Mouse (Mus musculus) liver, embryonic 16.5 days (tissue): Measurements from ENCODE around the gene Tmco4. TPM values are rescaled to one million over a fixed set of nuclear protein-coding genes. Genes with fewer than 3 reads are reported as not detected.

Experiments
- ATAC-seq: fragments of 200-750 bp; cut with Nextera tagmentation; 2 replicates; pipeline ENCODE4 v1.8.0; 2017; ENCODE audit warnings: low read depth, mild to moderate bottlenecking, moderate number of reproducible peaks, moderate library complexity
- H3K27ac ChIP-seq: fragments of 300-500 bp; sonication (generic); 2 replicates; pipeline ENCODE4 v1.5.1; 2014; ENCODE audit warnings: mild to moderate bottlenecking, low read length
- H3K27me3 ChIP-seq: fragments of 300-500 bp; sonication (generic); 2 replicates; pipeline ENCODE4 v1.6.1; 2014; ENCODE audit warnings: low read depth, low read length, mixed read lengths; ENCODE audit not compliant: control insufficient read depth, insufficient read depth
- H3K36me3 ChIP-seq: fragments of 300-500 bp; sonication (generic); 2 replicates; pipeline ENCODE4 v1.6.1; 2014; ENCODE audit warnings: mild to moderate bottlenecking; ENCODE audit not compliant: control insufficient read depth, insufficient read depth
- H3K4me1 ChIP-seq: fragments of 300-500 bp; sonication (generic); 2 replicates; pipeline ENCODE4 v1.6.1; 2014; ENCODE audit warnings: low read depth, low read length, mixed read lengths; ENCODE audit not compliant: control insufficient read depth
- H3K4me2 ChIP-seq: fragments of 300-500 bp; sonication (generic); 2 replicates; pipeline ENCODE4 v1.6.1; 2014; ENCODE audit warnings: low read depth, low read length, mixed read lengths
- H3K4me3 ChIP-seq: fragments of 300-500 bp; sonication (generic); 2 replicates; pipeline ENCODE4 v1.5.1; 2014; ENCODE audit warnings: low read depth, mild to moderate bottlenecking, low read length
- H3K9ac ChIP-seq: fragments of 300-500 bp; sonication (generic); 2 replicates; pipeline ENCODE4 v1.6.1; 2014; ENCODE audit warnings: low read depth, low read length
- H3K9me3 ChIP-seq: fragments of 300-500 bp; sonication (generic); replicated peaks from 2 replicates; pipeline ENCODE4 v1.6.1; 2016; ENCODE audit warnings: low read length; ENCODE audit not compliant: control insufficient read depth
- WGBS: fragments of 180-500 bp; shearing (Covaris S2); extraction: QIAGEN DNeasy Blood & Tissue Kit; methylation state at CpG from one replicate; pipeline ENCODE4 v1.1.7; 2014; ENCODE audit not compliant: insufficient replicate concordance; 5-methylcytosine and 5-hydroxymethylcytosine counted together
- polyA plus RNA-seq: library from polyadenylated mRNA; unstranded; fragments of >200 nt; fragmentation: Nextera tagmentation; extraction: Ambion mirVana; gene quantifications from 2 replicates; pipeline ENCODE4 v1.2.1, GENCODE M21; 2015

Tmco4 gene
- 3.7 and 4.0 TPM in 2 replicates for polyA plus RNA-seq

- peak within 1 kb of the TSS; percentile 82 for H3K27ac ChIP-seq
- H3K4me3 ChIP-seq: peak within 1 kb of the TSS; percentile 76
- no peaks in the 10 kb centered on the region for H3K9me3 ChIP-seq
- H3K9ac ChIP-seq: peak within 1 kb of the TSS; percentile 73
- H3K36me3 ChIP-seq: no peaks in the 10 kb centered on the region
- peaks cover 17% of the 10 kb centered on the region for H3K4me1 ChIP-seq
- WGBS: under 1% methylated on average over 57 of the region's 60 CpGs
- ATAC-seq: peak; percentile 69
- H3K27me3 ChIP-seq: no peaks in the 10 kb centered on the region
- peak within 1 kb of the TSS; percentile 74 for H3K4me2 ChIP-seq
Observed at GRCm38 (mm10) chr4:138972827-138973718, at the start of gene Tmco4. Gene Tmco4, plus strand, starts transcription at chr4:138972888.

DNA sequence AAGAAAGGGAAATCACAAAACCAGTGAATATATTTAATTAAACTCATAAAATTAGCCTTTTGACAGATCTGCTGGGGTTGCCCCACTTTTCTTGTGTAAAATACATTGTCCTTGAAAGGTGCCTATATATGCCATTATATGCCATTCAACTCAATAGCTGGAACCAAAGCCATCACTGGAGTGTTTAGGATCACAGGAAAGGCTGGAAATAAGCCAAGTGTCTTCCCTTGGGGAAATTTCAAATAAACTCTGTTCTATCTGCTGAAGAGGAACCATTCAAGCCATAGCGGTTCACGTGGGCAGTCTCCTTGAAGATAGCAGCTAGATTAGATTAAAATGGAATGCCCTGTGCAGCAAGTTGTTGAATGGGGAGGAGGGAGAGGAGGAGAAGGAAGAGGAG is 47.1 kb upstream of the Tmco4 start:
- Histone ChIP-seq H3K4me3 (no peak overlapping the region), H3K9me3 (no peaks in the 10 kb centered on the region), H3K4me2 (no peak overlapping the region), H3K27ac (no peak overlapping the region), H3K4me1 (no peaks in the 10 kb centered on the region; the same call in 1 of the 2 replicates), H3K9ac (no peak overlapping the region), H3K36me3 (no peaks in the 10 kb centered on the region), H3K27me3 (no peaks in the 10 kb centered on the region)
- WGBS: 49% methylated on average over 2 of the region's 2 CpGs
- no peak for ATAC-seq

GRCm38 (mm10) chr4:138933862-138934261 is 38.8 kb upstream of the Tmco4 start:
- ATAC-seq: no peak
- H3K27ac ChIP-seq: no peak overlapping the region
- WGBS: 29% methylated on average over 3 of the region's 3 CpGs

GRCm38 (mm10) chr4:138934456-138935145 is 38.1 kb upstream of the Tmco4 start:
- H3K9me3 ChIP-seq: no peaks in the 10 kb centered on the region; the same call in 1 of the 2 replicates
- no peak overlapping the region for H3K9ac ChIP-seq
- no peaks in the 10 kb centered on the region for H3K4me1 ChIP-seq
- no peak overlapping the region for H3K4me3 ChIP-seq
- no peaks in the 10 kb centered on the region for H3K27me3 ChIP-seq
- no peak overlapping the region for H3K4me2 ChIP-seq
- ATAC-seq: no peak
- no peaks in the 10 kb centered on the region for H3K36me3 ChIP-seq
- no peak overlapping the region for H3K27ac ChIP-seq
- WGBS: 66% methylated on average over 11 of the region's 11 CpGs

More at GRCm38 (mm10) chr4:138933862-138934261, 38.8 kb upstream of the Tmco4 start:
- no peaks in the 10 kb centered on the region for H3K4me1 ChIP-seq
- H3K36me3 ChIP-seq: no peaks in the 10 kb centered on the region
- no peak overlapping the region for H3K4me3 ChIP-seq
- no peaks in the 10 kb centered on the region for H3K27me3 ChIP-seq
- no peak overlapping the region for H3K9ac ChIP-seq
- H3K9me3 ChIP-seq: no peaks in the 10 kb centered on the region; the same call in 1 of the 2 replicates
- no peak overlapping the region for H3K4me2 ChIP-seq

- WGBS: 41% methylated on average over 10 of the region's 10 CpGs
- Histone ChIP-seq H3K4me2 (no peak overlapping the region), H3K4me3 (no peak overlapping the region), H3K27me3 (no peaks in the 10 kb centered on the region), H3K4me1 (no peaks in the 10 kb centered on the region), H3K9ac (no peak overlapping the region), H3K27ac (no peak overlapping the region), H3K9me3 (no peaks in the 10 kb centered on the region; the same call in 1 of the 2 replicates), H3K36me3 (no peaks in the 10 kb centered on the region)
- ATAC-seq: no peak
Observed at GRCm38 (mm10) chr4:138938495-138939269, 34.0 kb upstream of the Tmco4 start.

GRCm38 (mm10) chr4:138939481-138939880 is 33.2 kb upstream of the Tmco4 start:
- Histone ChIP-seq H3K4me3 (no peak overlapping the region), H3K36me3 (no peaks in the 10 kb centered on the region), H3K4me1 (no peaks in the 10 kb centered on the region; the same call in 1 of the 2 replicates), H3K9me3 (no peaks in the 10 kb centered on the region; the same call in 1 of the 2 replicates), H3K9ac (no peak overlapping the region), H3K27me3 (no peaks in the 10 kb centered on the region), H3K27ac (no peak overlapping the region), H3K4me2 (no peak overlapping the region)
- ATAC-seq: no peak
- 61% methylated on average over 4 of the region's 4 CpGs for WGBS

DNA sequence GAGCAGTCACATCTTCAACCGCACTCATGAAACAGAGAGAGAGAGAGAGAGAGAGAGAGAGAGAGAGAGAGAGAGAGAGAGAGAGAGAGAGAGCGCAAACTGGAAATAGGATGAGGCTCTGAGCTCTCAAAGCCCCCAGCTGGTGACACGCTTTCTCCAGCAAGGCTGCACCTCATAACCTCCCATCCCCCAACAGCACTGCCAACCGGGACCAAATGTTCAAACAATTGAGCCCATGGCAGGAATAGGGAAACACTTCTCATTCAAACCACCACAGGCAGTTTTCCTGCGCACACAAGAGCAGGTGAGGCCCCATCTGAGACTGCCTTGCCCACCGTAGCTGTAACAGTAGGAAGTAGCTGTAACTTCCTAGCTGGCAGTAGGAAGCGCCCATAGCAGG is 31.3 kb upstream of the Tmco4 start:
- no peak for ATAC-seq
- Histone ChIP-seq H3K36me3 (no peaks in the 10 kb centered on the region), H3K27ac (no peak overlapping the region), H3K4me3 (no peak overlapping the region), H3K4me2 (no peak overlapping the region), H3K9ac (no peak overlapping the region), H3K27me3 (no peaks in the 10 kb centered on the region), H3K4me1 (no peaks in the 10 kb centered on the region; the same call in 1 of the 2 replicates), H3K9me3 (no peaks in the 10 kb centered on the region; the same call in 1 of the 2 replicates)
- 41% methylated on average over 7 of the region's 7 CpGs for WGBS

DNA sequence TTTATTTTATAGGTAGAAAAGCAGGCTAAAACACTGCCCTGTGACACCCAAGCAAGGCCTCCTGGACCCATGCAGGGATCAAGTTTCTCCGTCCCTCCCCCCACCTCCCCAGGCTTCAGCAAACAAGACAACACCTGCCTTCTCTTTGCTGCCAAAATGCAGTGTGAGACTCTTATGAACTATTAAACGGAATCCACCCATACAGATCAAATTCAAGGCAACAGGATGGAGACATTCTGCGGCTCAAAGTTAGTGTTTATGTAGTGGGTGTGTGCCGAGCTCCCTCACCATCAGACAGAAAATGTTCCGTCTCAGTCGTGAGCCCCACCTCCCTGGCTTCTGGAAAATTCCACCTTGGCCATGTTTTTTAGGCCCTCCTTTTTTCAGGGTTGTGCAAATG is 30.7 kb upstream of the Tmco4 start:
- Histone ChIP-seq H3K36me3 (no peaks in the 10 kb centered on the region), H3K9me3 (no peaks in the 10 kb centered on the region), H3K4me2 (no peak overlapping the region), H3K27ac (no peak overlapping the region), H3K9ac (no peak overlapping the region), H3K27me3 (no peaks in the 10 kb centered on the region), H3K4me3 (no peak overlapping the region), H3K4me1 (no peaks in the 10 kb centered on the region; the same call in 1 of the 2 replicates)
- 53% methylated on average over 6 of the region's 6 CpGs for WGBS
- ATAC-seq: no peak
